Mouse (Mus musculus) left cerebral cortex, adult 2 months (tissue): ENCODE data around the gene Faf1. TPM values are rescaled to one million over a fixed set of nuclear protein-coding genes. Genes with fewer than 3 reads are reported as not detected.
A peak's percentile ranks its signal among the peaks of the same experiment; 100 is the strongest.

Experiments
- DNase-seq, 2 experiments: peaks; one replicate each; pipeline ENCODE4 v3.0.0; 2021 to 2022; ENCODE audit warnings: low spot score in 2 of 2, mixed read lengths in 1 of 2; ENCODE audit errors: extremely low spot score in 1 of 2
- H3K27ac ChIP-seq: fragments of 200-600 bp; 2 replicates; pipeline ENCODE4 v1.8.1; 2022
- H3K4me3 ChIP-seq: fragments of 200-600 bp; 2 replicates; pipeline ENCODE4 v1.8.1; 2022
- CTCF ChIP-seq: fragments of 200-600 bp; IDR thresholded peaks from 2 replicates; pipeline ENCODE4 v1.8.1; 2022; ENCODE audit warnings: antibody characterized with exemption, mild to moderate bottlenecking, moderate library complexity
- intact Hi-C: fragments of 180-260 bp; cut with DNase I; formaldehyde crosslinking; loops from one replicate; pipeline ENCODE4 v1.15.1; 2025
- total RNA-seq, 2 experiments: library from RNA; stranded (reverse); gene quantifications; 2 replicates each; pipeline ENCODE4 v1.2.3; 2021

Faf1 gene
- total RNA-seq, 2 experiments from 2014 or later, result 24.0 to 24.3 TPM

DNA sequence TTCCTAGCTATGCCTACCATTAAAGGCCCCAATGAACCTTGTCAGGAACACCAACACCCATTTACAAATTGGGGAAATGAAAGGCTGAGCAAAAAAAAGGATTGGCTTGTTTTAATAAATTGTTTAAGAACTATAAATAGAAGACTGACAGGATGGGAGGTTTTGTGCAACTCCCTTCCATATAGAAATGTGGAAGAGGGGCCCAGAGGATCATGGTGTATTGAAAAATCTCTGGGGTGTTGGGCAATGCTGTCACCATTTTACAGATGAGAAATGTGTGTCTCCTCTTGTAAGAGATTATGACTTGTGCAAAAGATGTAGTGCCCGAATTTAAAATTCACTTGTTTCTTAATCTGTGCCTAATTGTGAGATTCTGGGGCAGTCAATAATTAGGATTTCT is 277.1 kb downstream of the Faf1 start:
- Histone ChIP-seq H3K4me3 (no peak overlapping the region), H3K27ac (no peak overlapping the region)
- no peak for TF ChIP-seq CTCF
- intact Hi-C loops, result no loop called here
- DNase-seq, result no peak

DNA sequence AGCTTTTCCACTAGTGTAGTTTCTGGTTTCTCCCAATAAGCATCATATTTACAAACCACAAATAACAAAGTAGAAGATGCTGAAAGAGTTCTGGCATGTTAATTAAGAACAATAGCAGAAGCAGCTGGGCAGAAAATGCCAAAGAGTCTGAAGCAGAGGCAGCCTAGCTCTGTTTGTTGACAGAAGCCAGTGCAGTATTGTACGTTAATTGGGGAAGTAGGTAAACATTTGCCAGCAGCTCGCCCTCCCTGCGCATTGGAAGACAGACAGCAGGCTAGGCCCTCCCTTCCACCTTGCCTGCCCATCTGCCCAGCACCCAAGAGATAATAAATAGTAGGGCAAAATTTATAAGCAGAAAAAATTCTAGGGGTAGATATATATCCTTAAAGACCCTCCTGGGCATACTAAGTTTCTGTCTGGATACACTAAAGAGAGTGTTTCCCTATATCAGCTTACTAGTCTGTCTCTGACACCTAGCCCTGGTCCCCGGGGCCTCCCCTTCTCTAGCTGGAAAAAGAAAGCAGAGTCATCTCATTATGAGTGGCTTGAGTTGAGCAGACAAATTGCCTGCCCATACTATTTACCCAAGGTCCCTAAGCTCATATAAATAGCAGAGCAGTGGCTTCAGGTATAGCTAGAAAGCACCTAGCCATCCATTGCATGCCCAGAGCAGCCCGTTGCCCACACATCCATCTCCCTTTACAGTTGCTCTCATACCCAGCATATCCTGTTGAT is 284.0 kb downstream of the Faf1 start:
- no peak for TF ChIP-seq CTCF
- H3K27ac ChIP-seq, result no peak overlapping the region
- no peak overlapping the region for H3K4me3 ChIP-seq
- DNase-seq, result no peak
- intact Hi-C loops, result no loop called here

DNA sequence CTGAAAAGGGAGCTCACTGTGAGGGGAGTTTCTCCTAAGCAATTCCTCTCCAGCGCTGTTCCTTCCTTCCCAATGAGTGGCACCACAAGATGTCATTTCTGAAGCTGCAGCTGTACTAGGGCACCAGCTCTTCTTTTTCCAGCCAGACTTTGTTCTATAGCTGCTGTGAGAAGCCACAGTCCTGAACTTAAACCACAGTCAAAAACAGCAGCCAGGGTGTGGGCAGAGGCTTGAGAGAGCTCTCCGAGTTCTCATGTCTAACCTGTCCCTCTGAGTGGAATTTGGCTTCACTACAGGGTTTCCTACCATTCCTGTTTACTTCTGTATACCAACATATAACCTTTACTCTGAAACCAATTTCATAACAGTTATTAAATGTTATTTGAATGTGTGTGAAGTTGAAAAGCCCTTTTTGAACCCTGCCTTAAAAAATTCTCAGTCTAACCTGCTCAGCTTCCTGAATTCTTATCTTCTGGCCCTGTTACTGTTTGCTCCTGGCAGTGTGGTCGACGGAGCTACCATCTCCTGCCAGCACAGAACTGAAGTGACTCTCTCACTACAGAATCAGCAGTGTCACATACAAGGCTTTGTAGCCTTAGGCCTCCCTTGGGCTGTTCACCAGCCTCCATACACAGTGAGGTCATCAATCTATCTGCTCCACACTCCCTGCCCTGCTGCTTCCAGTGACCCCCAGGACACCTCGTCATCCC is 287.3 kb downstream of the Faf1 start:
- no peak for DNase-seq
- no peak for TF ChIP-seq CTCF
- Histone ChIP-seq H3K27ac (no peak overlapping the region), H3K4me3 (no peak overlapping the region)
- intact Hi-C loops, result no loop called here

DNA sequence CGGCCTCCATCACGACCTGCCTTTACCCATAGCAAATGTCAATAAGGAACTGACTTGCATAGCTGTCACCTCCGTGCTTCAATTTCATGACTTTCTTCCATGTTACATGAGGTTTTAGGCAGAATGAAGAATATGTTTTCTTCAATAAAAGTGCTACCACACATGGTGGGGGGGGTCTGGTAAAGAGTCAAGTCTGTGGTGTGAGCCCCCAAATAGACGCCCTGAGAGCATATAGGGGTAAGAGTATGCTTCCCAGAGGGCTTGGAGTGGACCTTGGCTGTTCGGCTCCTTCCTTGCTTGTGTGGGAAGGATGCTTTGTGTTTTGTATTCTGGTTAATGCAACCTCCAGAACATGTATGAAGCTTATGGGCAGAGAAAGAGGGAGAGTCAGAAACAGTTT is 293.2 kb downstream of the Faf1 start:
- DNase-seq, result no peak
- no peak overlapping the region for H3K4me3 ChIP-seq
- no peak overlapping the region for H3K27ac ChIP-seq
- TF ChIP-seq CTCF, result no peak
- intact Hi-C loops, result no loop called here

DNA sequence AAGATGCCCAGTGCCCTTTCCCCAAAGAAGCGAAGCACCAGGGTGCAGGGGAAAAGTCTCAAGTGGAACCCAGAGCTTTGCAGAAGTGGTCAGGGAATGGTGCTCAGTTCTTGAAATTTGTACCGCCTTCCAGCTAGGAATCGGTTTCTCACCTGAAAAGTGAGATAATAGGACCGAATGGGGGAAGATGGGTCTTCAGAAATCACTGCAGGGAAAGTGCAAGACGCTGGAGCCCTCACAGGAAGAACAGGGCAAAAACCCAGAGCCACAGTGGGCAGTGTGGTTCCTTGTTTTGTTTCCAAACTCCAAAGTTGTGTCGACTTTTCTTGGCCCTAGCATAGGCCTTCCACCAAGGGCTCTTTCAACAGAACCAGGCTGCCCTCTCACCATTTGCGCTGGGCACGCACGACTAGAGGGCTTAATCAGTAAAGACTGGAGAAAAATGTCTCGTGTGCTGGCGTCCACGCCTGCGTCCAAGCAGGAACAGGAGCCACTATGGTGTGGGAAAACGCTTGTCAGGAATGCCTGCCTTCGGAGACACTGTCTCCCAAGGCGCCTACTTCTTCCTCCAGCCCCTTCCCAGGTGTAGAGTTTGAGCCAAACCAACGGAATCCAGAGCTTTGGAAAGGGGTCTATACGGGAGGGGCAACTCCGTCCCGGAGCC is 297.7 kb downstream of the Faf1 start:
- DNase-seq, result no peak
- Histone ChIP-seq H3K4me3 (no peak overlapping the region), H3K27ac (no peak overlapping the region)
- no peak for TF ChIP-seq CTCF
- intact Hi-C loops, result no loop called here

DNA sequence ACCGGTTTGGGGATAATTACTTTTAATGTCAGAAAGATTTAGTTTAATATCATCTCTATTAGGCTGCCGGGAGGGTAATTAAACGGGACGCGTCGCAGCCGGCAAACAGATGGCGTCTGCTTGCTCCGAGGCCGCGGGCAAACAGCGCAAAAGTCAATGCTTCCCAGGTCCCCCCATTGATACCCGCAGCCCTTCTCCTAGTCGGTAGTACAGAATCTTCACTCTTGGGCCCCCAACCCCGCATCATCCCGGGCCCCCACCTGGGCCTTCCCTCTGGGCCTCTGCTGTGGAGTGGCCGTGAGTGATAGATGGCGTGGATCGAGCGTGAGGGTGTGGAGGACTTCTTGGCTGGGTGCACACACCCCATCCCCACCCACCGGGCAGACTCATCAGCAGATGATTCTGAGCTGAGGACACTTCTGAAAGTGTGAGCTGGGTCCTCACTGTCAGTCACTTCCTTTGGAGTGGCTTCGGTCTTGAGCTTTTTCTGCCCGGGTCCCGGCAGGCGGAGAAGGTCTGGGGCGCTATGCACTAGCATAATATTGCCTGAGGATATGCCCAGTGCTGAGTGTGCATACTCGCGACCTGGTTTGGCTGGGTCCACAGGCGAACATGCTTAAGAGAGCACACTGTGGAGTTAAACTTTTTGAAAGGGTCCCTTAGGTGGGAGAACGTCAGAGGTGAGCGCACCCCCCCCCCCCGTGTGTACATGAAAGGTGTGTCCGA is 298.4 kb downstream of the Faf1 start:
- DNase-seq, result no peak
- intact Hi-C loops, result no loop called here
- Histone ChIP-seq H3K4me3 (no peak overlapping the region), H3K27ac (no peak overlapping the region)
- no peak for TF ChIP-seq CTCF

DNA sequence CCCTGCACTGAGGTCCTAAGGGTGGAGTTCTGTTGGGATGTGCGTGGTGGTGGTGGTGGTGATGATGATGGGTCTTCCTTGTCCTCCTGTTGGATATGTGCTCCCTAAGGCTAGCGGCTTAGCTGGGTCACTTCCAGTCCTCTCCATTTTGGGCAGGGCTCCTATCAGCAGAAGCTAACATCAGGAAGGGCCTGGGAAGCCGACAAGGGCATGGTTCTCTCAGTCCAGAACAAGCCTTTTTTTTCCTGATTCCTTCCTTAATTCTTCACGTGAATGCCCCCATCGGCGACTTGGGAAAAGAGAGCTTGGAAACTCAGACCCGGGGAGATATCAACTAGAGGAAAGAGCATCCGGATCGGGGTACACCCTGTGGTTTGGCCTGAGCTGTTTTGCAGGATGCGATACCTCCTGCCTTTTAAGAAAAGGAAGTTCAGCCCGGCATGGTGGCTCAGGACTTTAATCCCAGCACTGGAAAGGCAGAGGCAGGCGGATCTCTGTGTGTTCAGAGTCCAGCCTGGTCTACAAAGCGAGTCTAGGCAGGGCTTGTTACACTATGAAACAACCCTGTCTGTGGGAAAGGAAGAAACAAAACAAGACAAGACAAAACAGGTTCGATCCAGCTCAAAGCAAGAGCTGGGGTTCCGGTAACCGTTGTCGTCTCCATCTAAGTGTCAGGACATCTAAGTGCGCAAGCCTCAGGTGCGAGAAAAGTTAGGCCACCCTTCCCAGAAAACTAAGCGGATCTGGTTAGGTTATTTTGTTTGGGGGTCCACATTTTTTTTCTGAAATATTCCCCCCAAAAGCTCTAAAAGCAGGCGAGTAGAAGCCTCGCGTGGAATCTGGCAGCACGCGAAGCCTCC is 299.2 kb downstream of the Faf1 start:
- intact Hi-C loops, result no loop called here
- no peak for TF ChIP-seq CTCF
- Histone ChIP-seq H3K27ac (no peak overlapping the region), H3K4me3 (no peak overlapping the region)
- no peak for DNase-seq

DNA sequence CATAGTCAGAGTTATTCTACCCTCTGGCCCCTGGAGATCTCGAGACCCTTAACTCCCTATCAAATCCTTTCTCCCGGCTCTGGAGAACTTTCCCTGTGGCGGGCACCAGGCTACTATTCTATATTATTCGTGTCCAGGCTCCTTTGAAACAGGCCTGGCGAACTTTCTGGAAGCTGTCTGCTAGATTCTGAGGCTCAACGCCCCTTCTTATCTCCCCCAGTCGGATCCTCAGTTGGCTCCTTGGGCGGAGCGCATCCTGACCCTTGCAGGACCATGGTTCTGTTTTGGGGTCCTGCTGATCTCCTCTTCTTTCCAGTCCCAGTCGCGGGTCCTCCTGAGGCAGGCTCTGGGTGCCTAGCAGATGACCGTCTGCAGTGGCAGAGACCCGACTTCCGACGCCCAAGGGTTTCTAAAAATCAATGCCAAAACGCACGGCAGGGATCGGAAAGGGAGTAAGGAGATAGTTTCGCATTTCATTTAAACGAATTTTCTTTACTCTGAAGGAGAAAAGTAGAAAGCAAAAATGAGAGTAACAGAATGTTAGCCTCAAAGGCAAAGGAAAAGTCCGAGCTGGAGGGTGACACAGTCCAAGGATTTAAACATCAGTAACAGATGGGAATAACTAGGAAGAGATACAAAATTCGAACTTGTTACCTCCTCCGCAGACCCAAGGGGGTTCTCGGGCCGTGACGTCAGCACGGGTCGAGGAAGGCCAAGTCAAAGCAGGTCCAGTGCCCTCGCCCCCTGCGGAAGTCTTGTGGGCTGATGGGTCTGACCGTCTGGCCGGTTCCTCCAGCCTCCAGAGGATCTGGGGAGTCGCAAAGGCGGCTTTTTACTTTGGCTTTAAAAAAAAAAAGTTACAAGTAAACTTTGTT is 300.1 kb downstream of the Faf1 start:
- intact Hi-C loops, result no loop called here
- no peak for DNase-seq
- Histone ChIP-seq H3K27ac (no peak overlapping the region), H3K4me3 (no peak overlapping the region)
- no peak for TF ChIP-seq CTCF

DNA sequence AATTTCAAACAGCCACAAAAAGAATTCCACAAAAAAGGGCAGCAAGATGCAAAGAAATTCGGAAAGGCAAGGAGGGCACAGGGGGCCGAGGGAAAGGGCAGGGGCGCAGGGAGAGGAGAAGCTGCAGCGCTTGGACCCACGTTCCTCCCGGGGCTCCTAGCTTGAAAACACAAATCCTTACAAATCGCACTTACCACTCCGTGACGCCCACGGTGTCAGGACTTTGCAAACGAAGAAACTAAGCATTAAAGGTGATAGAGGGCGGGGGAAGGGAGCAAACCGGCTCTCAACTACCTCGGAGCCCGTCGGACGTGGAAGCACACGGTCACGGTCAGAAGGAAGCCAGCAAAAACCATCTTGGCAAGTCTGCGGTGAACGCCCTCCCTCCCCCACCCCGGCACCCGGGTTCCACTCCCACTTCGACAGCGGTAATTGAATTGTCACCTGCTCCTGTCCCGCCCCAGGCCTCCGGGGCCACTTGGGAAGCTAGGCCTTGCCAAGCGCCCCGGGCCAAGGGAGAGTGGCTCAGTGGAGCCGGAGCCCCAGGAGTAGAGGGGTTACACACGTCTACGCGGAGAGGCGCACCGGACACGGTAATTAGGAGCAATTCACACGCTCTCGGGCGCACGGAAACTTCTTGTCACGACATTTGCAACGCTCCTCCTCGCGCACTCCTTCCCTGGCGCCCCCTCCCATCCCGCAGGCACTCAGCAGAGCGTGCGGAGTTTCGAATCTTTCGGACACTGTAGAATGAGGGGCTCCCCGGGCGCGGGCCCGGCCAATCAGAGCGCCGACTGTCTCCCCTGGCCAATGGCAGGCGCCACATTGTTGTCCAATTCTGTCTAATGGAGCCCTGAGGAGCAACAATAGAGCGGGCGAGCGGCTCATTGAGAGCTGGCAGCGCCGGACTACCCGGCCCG is 301.0 kb downstream of the Faf1 start, which contains the start of gene Dmrta2:
Gene Dmrta2 (plus strand): TSS at position 906 of the 920 bp plus-strand sequence.
- Histone ChIP-seq H3K4me3 (peak within 1 kb of the TSS; percentile 41), H3K27ac (no peak within 1 kb of the TSS)
- no peak for TF ChIP-seq CTCF
- no peak for DNase-seq
- intact Hi-C loops, result no loop called here
